15 mouse cellular contexts compared by ENCODE assay signal in genomic region chr9:105834799-105835198, GRCm38 (mm10). TPM values are rescaled to one million over a fixed set of nuclear protein-coding genes. Genes with fewer than 3 reads are reported as not detected.
A peak's percentile ranks its signal among the peaks of the same experiment; 100 is the strongest.
DNase-seq lines count a peak whose midpoint lies in the region; ATAC-seq and TF ChIP-seq lines count a peak whose summit lies in the region.
"Had no signal": no experiment of that assay in that cellular context is flagged by ENCODE, and none has a peak within 500 bp of the region (broad histone marks: within the 10 kb centered on the region; RNA-seq: fewer than 3 reads in every experiment).

No protein-coding gene starts in this region.

- H3K9ac ChIP-seq in forebrain, postnatal 0 days: no peak overlapping the region
- H3K9ac ChIP-seq in forebrain, embryonic 15.5 days (replicated peaks): no peak overlapping the region
- H3K9ac ChIP-seq in hindbrain, postnatal 0 days (replicated peaks; ENCODE audit: low read length): no peak overlapping the region
- H3K9ac ChIP-seq in hindbrain, embryonic 12.5 days: no peak overlapping the region
- H3K9ac ChIP-seq in limb, embryonic 13.5 days: no peak overlapping the region
- no peak overlapping the region for H3K9ac ChIP-seq in limb, embryonic 14.5 days (ENCODE audit: low read depth, low read length, severe bottlenecking)
- H3K9ac ChIP-seq: embryonic facial prominence, embryonic 15.5 days; lung, embryonic 15.5 days had no signal

- H3K27me3 ChIP-seq in forebrain, postnatal 0 days (ENCODE audit: insufficient read depth, low read length): no peaks in the 10 kb centered on the region
- H3K27me3 ChIP-seq in forebrain, embryonic 15.5 days: no peaks in the 10 kb centered on the region
- no peaks in the 10 kb centered on the region for H3K27me3 ChIP-seq in hindbrain, postnatal 0 days (ENCODE audit: insufficient read depth, low read length)
- H3K27me3 ChIP-seq in hindbrain, embryonic 12.5 days: no peaks in the 10 kb centered on the region
- H3K27me3 ChIP-seq in limb, embryonic 13.5 days: peaks cover 3% of the 10 kb centered on the region; the same call in 1 of the 2 replicates
- no peaks in the 10 kb centered on the region for H3K27me3 ChIP-seq in limb, embryonic 10.5 days (ENCODE audit: low read depth, poor library complexity, severe bottlenecking)
- H3K27me3 ChIP-seq in limb, embryonic 14.5 days (ENCODE audit: control insufficient read depth, insufficient read depth, low read length): no peaks in the 10 kb centered on the region
- H3K27me3 ChIP-seq: embryonic facial prominence, embryonic 15.5 days; lung, embryonic 15.5 days; megakaryocyte, embryonic 14.5 days had no signal

- WGBS in forebrain, postnatal 0 days: 60% methylated on average over 4 of the region's 4 CpGs
- 56% methylated on average over 4 of the region's 4 CpGs for WGBS in forebrain, embryonic 15.5 days
- 55% methylated on average over 4 of the region's 4 CpGs for WGBS in hindbrain, postnatal 0 days
- 53% methylated on average over 4 of the region's 4 CpGs for WGBS in hindbrain, embryonic 12.5 days
- 21% methylated on average over 4 of the region's 4 CpGs for WGBS in limb, embryonic 13.5 days
- WGBS in limb, embryonic 10.5 days: 50% methylated on average over 4 of the region's 4 CpGs
- WGBS in limb, embryonic 14.5 days: 31% methylated on average over 4 of the region's 4 CpGs

- no peaks in the 10 kb centered on the region for H3K36me3 ChIP-seq in forebrain, postnatal 0 days (ENCODE audit: insufficient read depth)
- H3K36me3 ChIP-seq in forebrain, embryonic 15.5 days: no peaks in the 10 kb centered on the region
- no peaks in the 10 kb centered on the region for H3K36me3 ChIP-seq in hindbrain, postnatal 0 days (ENCODE audit: insufficient read depth, low read length)
- no peaks in the 10 kb centered on the region for H3K36me3 ChIP-seq in hindbrain, embryonic 12.5 days
- H3K36me3 ChIP-seq in limb, embryonic 13.5 days: no peaks in the 10 kb centered on the region
- no peaks in the 10 kb centered on the region for H3K36me3 ChIP-seq in limb, embryonic 10.5 days
- H3K36me3 ChIP-seq in limb, embryonic 14.5 days (ENCODE audit: control insufficient read depth, insufficient read depth, low read length): no peaks in the 10 kb centered on the region
- H3K36me3 ChIP-seq: embryonic facial prominence, embryonic 15.5 days; lung, embryonic 15.5 days had no signal

- no peak overlapping the region for H3K4me3 ChIP-seq in forebrain, postnatal 0 days (ENCODE audit: low read depth, low read length)
- no peak overlapping the region for H3K4me3 ChIP-seq in forebrain, embryonic 15.5 days
- no peak overlapping the region for H3K4me3 ChIP-seq in hindbrain, postnatal 0 days (ENCODE audit: low read length)
- H3K4me3 ChIP-seq in hindbrain, embryonic 12.5 days: no peak overlapping the region
- no peak overlapping the region for H3K4me3 ChIP-seq in limb, embryonic 13.5 days
- H3K4me3 ChIP-seq in limb, embryonic 10.5 days: no peak overlapping the region
- H3K4me3 ChIP-seq in limb, embryonic 14.5 days (replicated peaks; ENCODE audit: low read length): no peak overlapping the region
- H3K4me3 ChIP-seq: embryonic facial prominence, embryonic 15.5 days; lung, embryonic 15.5 days; megakaryocyte, embryonic 14.5 days had no signal

- DNase-seq in forebrain, postnatal 0 days: no peak
- peak; percentile 44 for DNase-seq in hindbrain, postnatal 0 days (ENCODE audit: low spot score)
- DNase-seq in limb, embryonic 10.5 days (ENCODE audit: low spot score): no peak
- peak; percentile 58 for DNase-seq in limb, embryonic 14.5 days (ENCODE audit: low spot score)
- no peak for DNase-seq in frontal cortex, postnatal 25 days (ENCODE audit: low spot score in 2 of 2)
- DNase-seq: B cell, adult 2 months; cerebellum, postnatal 14 days; liver had no signal

- H3K4me1 ChIP-seq in forebrain, postnatal 0 days (ENCODE audit: insufficient read depth): no peaks in the 10 kb centered on the region
- no peaks in the 10 kb centered on the region for H3K4me1 ChIP-seq in forebrain, embryonic 15.5 days
- no peaks in the 10 kb centered on the region for H3K4me1 ChIP-seq in hindbrain, postnatal 0 days (ENCODE audit: insufficient read depth, low read length)
- peaks cover 3% of the 10 kb centered on the region; the same call in 1 of the 2 replicates for H3K4me1 ChIP-seq in hindbrain, embryonic 12.5 days
- H3K4me1 ChIP-seq in limb, embryonic 13.5 days: peaks cover 17% of the 10 kb centered on the region
- no peaks in the 10 kb centered on the region for H3K4me1 ChIP-seq in limb, embryonic 10.5 days
- peaks cover 3% of the 10 kb centered on the region; the same call in 1 of the 2 replicates for H3K4me1 ChIP-seq in limb, embryonic 14.5 days (ENCODE audit: control insufficient read depth, insufficient read depth, low read length)
- H3K4me1 ChIP-seq: embryonic facial prominence, embryonic 15.5 days; megakaryocyte, embryonic 14.5 days had no signal

- no peak for ATAC-seq in forebrain, postnatal 0 days
- no peak for ATAC-seq in forebrain, embryonic 15.5 days (replicated peaks)
- no peak for ATAC-seq in hindbrain, postnatal 0 days
- ATAC-seq in hindbrain, embryonic 12.5 days (ENCODE audit: low FRiP score): no peak
- ATAC-seq in limb, embryonic 13.5 days (ENCODE audit: low FRiP score, low read depth): peak; percentile 57; the same call in 1 of the 2 replicates
- ATAC-seq in limb, embryonic 14.5 days (ENCODE audit: low FRiP score, low read depth): peak; percentile 51; the same call in 1 of the 2 replicates

- H3K9me3 ChIP-seq in forebrain, postnatal 0 days (ENCODE audit: low read length): no peaks in the 10 kb centered on the region
- H3K9me3 ChIP-seq in forebrain, embryonic 15.5 days: no peaks in the 10 kb centered on the region
- no peaks in the 10 kb centered on the region for H3K9me3 ChIP-seq in hindbrain, postnatal 0 days (ENCODE audit: low read length)
- no peaks in the 10 kb centered on the region for H3K9me3 ChIP-seq in hindbrain, embryonic 12.5 days (replicated peaks)
- no peaks in the 10 kb centered on the region for H3K9me3 ChIP-seq in limb, embryonic 13.5 days
- H3K9me3 ChIP-seq in limb, embryonic 10.5 days (replicated peaks): no peaks in the 10 kb centered on the region
- no peaks in the 10 kb centered on the region for H3K9me3 ChIP-seq in limb, embryonic 14.5 days (ENCODE audit: control insufficient read depth, low read length)
- H3K9me3 ChIP-seq: embryonic facial prominence, embryonic 15.5 days; lung, embryonic 15.5 days had no signal

- H3K4me2 ChIP-seq in forebrain, postnatal 0 days (ENCODE audit: low read depth): no peak overlapping the region
- H3K4me2 ChIP-seq in forebrain, embryonic 15.5 days (replicated peaks): no peak overlapping the region
- no peak overlapping the region for H3K4me2 ChIP-seq in hindbrain, postnatal 0 days (ENCODE audit: low read depth, low read length)
- H3K4me2 ChIP-seq in hindbrain, embryonic 12.5 days (replicated peaks): no peak overlapping the region
- no peak overlapping the region for H3K4me2 ChIP-seq in limb, embryonic 13.5 days (replicated peaks)
- H3K4me2 ChIP-seq in limb, embryonic 14.5 days (replicated peaks; ENCODE audit: low read depth, low read length, severe bottlenecking): no peak overlapping the region
- H3K4me2 ChIP-seq: embryonic facial prominence, embryonic 15.5 days; lung, embryonic 15.5 days had no signal

- no peak for TF ChIP-seq POLR2A in limb, embryonic 14.5 days (IDR thresholded peaks at IDR 0.05; ENCODE audit: borderline replicate concordance, extremely low read depth, insufficient read depth, insufficient read length)

- H3K27ac ChIP-seq in forebrain, postnatal 0 days (ENCODE audit: low read depth, low read length): no peak overlapping the region
- H3K27ac ChIP-seq in forebrain, embryonic 15.5 days (replicated peaks): no peak overlapping the region
- no peak overlapping the region for H3K27ac ChIP-seq in hindbrain, postnatal 0 days
- no peak overlapping the region for H3K27ac ChIP-seq in hindbrain, embryonic 12.5 days
- no peak overlapping the region for H3K27ac ChIP-seq in limb, embryonic 13.5 days
- no peak overlapping the region for H3K27ac ChIP-seq in limb, embryonic 10.5 days
- H3K27ac ChIP-seq in limb, embryonic 14.5 days (replicated peaks; ENCODE audit: low read depth, low read length): no peak overlapping the region
- H3K27ac ChIP-seq: embryonic facial prominence, embryonic 15.5 days; lung, embryonic 15.5 days had no signal

- peak; percentile 53 for TF ChIP-seq CTCF in forebrain, postnatal 0 days (IDR thresholded peaks at IDR 0.05; ENCODE audit: low read depth)
- peak; percentile 62 for TF ChIP-seq CTCF in hindbrain, postnatal 0 days (IDR thresholded peaks at IDR 0.05; ENCODE audit: low read depth)

RNA-seq across cellular contexts. Expression of gene Col6a6, which starts 6.8 kb away (rescaled TPM):
- 0.23 and 0.33 TPM in 2 replicates for total RNA-seq in forebrain, postnatal 0 days (2014; rRNA removed)
- 0.03 and 0.11 TPM in 2 replicates for polyA plus RNA-seq in forebrain, postnatal 0 days (2015; fragmentation: Nextera tagmentation; extraction: Ambion mirVana)
- 0.05 and 0.06 TPM in 2 replicates for polyA plus RNA-seq in forebrain, embryonic 15.5 days (2015; fragmentation: Nextera tagmentation; extraction: Ambion mirVana)
- total RNA-seq in hindbrain, postnatal 0 days (2014; rRNA removed): 0.31 and 0.54 TPM in 2 replicates
- polyA plus RNA-seq in hindbrain, postnatal 0 days (2015; fragmentation: Nextera tagmentation; extraction: Ambion mirVana): 0.23 and 0.24 TPM in 2 replicates
- polyA plus RNA-seq in hindbrain, embryonic 12.5 days (2016; fragmentation: Nextera tagmentation; extraction: Ambion mirVana): 0.21 and 0.40 TPM in 2 replicates
- polyA plus RNA-seq in limb, embryonic 13.5 days (2015; fragmentation: Nextera tagmentation; extraction: Ambion mirVana): 1.5 and 1.7 TPM in 2 replicates
- 0.05 and 0.06 TPM in 2 replicates for polyA plus RNA-seq in limb, embryonic 10.5 days (2016; fragmentation: Nextera tagmentation; extraction: Ambion mirVana)
- 9.4 and 11.5 TPM in 2 replicates for polyA plus RNA-seq in limb, embryonic 14.5 days (2012; rRNA removed)
- polyA plus RNA-seq in limb, embryonic 14.5 days (2014; fragmentation: Nextera tagmentation; extraction: Ambion mirVana): 7.0 and 7.2 TPM in 2 replicates
- polyA plus RNA-seq: forebrain, embryonic 11.5 days had no signal

Comparison
In these comparisons a context has a peak if more than half of its experiments do, and no peak if none do; other contexts are left out.
1. DNase-seq: peak in hindbrain, postnatal 0 days (single experiment) and limb, embryonic 14.5 days (single experiment); none in forebrain, postnatal 0 days (single experiment), limb, embryonic 10.5 days (single experiment) and frontal cortex, postnatal 25 days (0 of 2).
2. ATAC-seq: peak in limb, embryonic 13.5 days (single experiment) and limb, embryonic 14.5 days (single experiment); none in forebrain, postnatal 0 days (single experiment), forebrain, embryonic 15.5 days (single experiment), hindbrain, postnatal 0 days (single experiment) and hindbrain, embryonic 12.5 days (single experiment).